Mouse (Mus musculus) layer of hippocampus, adult 18-20 months (tissue): ENCODE results near the gene Gm27029. TPM values are rescaled to one million over a fixed set of nuclear protein-coding genes. Genes with fewer than 3 reads are reported as not detected.
"Not testable (repeated sequence)": the region's sequence is repeated elsewhere in the genome, so short reads cannot be mapped to it uniquely, and the experiment has no call there.

Experiments used
- DNase-seq, 2 experiments: peaks; one replicate each; pipeline ENCODE4 v3.0.0; 2022; ENCODE audit warnings: low spot score in 2 of 2
- long read RNA-seq: library from polyadenylated mRNA; stranded (forward); transcript quantifications from one replicate; pipeline ENCODE4 v2.0.0, GENCODE M21; 2021
- total RNA-seq, 2 experiments: library from RNA; stranded (reverse); gene quantifications; 2 replicates each; pipeline ENCODE4 v1.2.3; 2021

Gm27029 gene
- 1 to 10 TPM; 6.3 to 6.4 TPM for total RNA-seq
- long read RNA-seq: 0 reads

GRCm38 (mm10) chr11:101424105-101424851 lies at the start of gene Gm27029:
TSS of gene Gm27029 (minus strand) at chr11:101424796.
- no peak for DNase-seq

GRCm38 (mm10) chr11:101474298-101474697 lies 49.7 kb upstream of the Gm27029 start:
- DNase-seq: no peak

- not testable (repeated sequence) for DNase-seq
These were observed 49.1 kb upstream of the Gm27029 start for GRCm38 (mm10) chr11:101473686-101474085.

GRCm38 (mm10) chr11:101472336-101472735 lies 47.7 kb upstream of the Gm27029 start:
- DNase-seq: peak; percentile 8 to 19

GRCm38 (mm10) chr11:101471926-101472325 lies 47.3 kb upstream of the Gm27029 start:
- no peak for DNase-seq

DNA sequence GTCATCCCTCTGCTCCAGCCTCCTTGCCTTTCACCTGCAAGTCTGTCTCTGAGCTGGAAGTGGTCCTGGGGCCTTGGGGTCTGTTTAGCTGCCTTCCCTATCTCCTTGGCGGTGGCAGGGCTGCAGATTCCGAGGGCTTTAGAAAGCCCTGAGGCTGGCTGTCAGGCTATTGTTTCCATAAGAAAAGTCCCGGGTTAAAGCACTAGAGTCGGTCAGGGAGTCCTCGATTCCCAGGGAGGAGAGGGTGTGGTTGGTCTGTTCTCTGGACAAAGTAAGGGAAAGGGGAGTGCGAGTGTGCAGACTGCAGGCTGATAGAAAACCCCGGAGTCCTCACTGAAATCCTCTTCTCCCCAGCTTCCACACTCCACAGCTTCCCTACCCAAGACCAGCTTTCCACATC lies 45.6 kb upstream of the Gm27029 start:
- DNase-seq: no peak

DNA sequence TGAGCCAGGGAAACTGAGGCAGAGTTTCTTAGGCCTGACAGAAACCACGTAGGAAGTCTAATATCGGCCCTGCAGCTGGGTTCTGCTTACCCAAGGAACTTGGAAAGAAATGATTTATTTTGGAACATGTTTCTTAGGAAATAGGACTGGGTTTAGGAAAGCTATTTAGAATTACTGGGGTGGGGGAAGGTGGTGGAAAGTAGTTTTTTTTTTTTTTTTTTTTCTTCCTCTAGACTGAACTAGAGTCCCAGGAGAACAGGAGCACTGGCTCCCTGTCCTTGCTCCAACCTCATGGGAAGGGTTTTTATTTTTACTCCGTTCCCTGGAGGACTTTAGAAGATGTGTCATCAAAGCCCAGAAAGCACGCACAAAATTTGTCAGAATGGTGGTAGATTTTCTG lies 44.6 kb upstream of the Gm27029 start:
- DNase-seq: no peak

GRCm38 (mm10) chr11:101468731-101469130 lies 44.1 kb upstream of the Gm27029 start:
- DNase-seq: no peak

DNA sequence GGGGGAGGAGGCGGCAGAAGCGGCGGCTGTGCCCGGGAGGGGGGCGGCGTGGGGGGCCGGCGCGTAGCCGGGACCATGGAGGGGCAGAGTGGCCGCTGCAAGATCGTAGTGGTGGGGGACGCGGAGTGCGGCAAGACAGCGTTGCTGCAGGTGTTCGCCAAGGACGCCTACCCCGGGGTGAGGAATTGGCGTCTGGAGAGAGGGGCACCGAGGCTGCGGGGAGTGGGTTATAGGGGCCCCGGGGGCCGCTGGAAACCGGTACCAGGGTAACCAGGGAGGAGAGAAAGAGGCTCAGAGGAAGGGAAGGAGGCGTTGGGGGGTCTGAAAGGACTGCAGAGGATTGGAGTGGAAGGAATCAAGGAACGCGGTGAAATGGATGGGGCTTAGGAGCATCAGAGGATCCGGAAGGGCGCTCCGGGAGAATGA lies 43.7 kb upstream of the Gm27029 start:
- no peak for DNase-seq

GRCm38 (mm10) chr11:101467477-101468262 lies 43.1 kb upstream of the Gm27029 start:
- peak; percentile 23 to 77 for DNase-seq

DNA sequence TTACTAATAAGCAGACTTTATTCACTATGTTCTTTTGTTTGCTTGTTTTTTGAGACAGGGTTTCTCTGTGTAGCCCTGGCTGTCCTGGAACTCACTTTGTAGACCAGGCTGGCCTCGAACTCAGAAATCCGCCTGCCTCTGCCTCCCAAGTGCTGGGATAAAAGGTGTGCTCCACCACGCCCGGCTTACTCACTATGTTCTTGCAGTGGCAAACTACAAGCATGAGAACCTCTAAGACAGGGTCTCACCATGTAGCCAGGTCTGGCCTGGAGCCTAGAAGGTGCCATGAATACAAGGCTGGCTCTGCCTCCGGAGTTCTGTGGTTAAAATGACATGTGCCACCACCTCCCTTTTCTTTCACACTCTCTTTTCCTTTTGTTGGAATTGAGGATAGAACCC lies 42.0 kb upstream of the Gm27029 start:
- not testable (repeated sequence) for DNase-seq

DNA sequence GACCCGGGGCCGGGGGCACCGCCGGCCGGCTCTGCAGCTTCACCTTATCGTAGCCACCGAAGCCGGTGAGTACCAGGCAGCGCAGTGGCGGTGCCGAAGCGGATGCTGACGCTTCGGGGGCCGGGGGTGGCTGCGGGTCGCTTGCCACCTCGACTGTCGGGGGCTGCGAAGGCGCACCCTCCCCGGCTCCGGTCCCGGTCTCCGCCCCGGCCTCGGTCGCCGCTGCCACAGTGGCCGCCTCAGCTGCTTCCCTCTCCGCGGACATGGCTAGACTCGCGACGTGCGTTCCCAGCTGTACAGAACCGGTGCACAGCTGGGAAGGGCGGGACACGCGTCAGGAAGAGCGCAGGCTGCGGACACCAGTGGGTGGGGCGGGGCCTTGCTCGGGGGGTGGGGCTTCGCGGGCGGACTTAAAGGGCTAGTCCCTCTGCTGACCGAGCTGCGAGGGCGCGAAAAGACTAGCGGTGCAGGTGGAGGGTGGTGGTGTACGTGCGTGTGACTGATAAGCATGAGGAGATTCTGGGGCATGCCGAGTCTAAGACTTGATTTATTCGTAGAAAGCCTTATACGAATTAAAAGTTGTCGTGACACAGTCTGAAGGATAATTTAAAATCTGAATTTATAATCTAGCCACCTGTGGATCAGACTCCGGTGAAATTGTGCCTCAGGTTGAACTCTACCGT lies 41.4 kb upstream of the Gm27029 start, which contains the start of gene Vat1:
TSS of gene Vat1 (minus strand) at position 362 of the 683 bp plus-strand sequence.
- peak; percentile 19 to 53 for DNase-seq

- no peak for DNase-seq
These were observed 40.7 kb upstream of the Gm27029 start for GRCm38 (mm10) chr11:101465101-101465868.

- no peak for DNase-seq
These were observed 39.9 kb upstream of the Gm27029 start, which contains the start of gene Rnd2 for GRCm38 (mm10) chr11:101464211-101465100. TSS of gene Rnd2 (plus strand) at chr11:101464999.

GRCm38 (mm10) chr11:101462583-101463440 lies 38.2 kb upstream of the Gm27029 start:
- DNase-seq: no peak

DNA sequence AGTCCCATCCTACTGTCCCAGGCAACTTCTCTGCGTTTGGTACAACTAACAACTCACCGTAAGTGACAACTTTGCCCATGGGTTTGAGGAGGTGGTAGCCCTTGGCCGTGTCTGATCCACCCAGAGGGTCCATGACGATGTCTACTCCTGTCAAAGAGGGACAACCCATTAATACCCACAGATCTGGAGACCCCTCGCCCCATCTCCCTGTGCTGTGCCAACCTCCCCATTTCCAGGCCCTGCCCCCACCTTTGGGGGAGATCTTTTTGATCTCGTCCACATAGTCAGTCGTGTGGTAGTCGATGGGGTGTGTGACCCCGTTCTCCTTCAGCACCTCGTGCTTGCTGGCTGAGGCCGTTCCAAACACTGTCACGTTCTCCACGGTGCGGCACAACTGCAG lies 37.5 kb upstream of the Gm27029 start:
- DNase-seq: no peak

DNA sequence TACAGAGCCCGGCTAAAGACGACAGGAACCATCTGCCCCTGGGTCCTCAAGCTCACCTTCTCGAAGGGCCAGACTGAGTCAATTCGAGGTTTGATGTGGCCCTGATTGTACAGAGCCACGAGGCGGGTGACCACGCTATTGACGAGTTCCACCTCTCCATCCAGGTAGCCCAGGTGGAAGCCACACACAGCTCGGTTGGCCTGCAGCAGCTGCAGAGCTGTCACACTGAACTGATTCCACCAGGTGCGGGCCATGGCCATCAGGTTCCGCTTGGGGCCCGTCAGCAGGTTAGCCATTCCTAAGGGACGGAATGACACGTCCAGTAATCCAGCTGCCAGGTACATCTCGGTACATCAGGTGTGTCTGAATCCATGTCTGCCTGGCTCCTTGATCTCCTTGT lies 35.7 kb upstream of the Gm27029 start:
- DNase-seq: no peak

- no peak for DNase-seq
These were observed 35.1 kb upstream of the Gm27029 start for GRCm38 (mm10) chr11:101459716-101460115.

- DNase-seq: no peak
These were observed 33.6 kb upstream of the Gm27029 start for GRCm38 (mm10) chr11:101458217-101458616.
